Mouse (Mus musculus): ENCODE data around the gene Pole3.

- TF ChIP-seq CTCF (IDR thresholded peaks at IDR 0.05; ENCODE audit: low read depth, low read length) (no peak), POLR2A (IDR thresholded peaks at IDR 0.05; ENCODE audit: extremely low read depth, insufficient read depth, low read length) (no peak)
Measured at GRCm38 (mm10) chr4:62484928-62485327, 39.9 kb downstream of the Pole3 start.
